Mouse (Mus musculus) erythroblast, embryonic 14.5 days (primary cell): ENCODE measurements at regions not wholly inside any gene's neighbourhood (a gene's known extent, or its start where the extent isn't known, plus 50 kb on each side); places are given as distances from the start of the nearest gene placed in this dataset.

ENCODE experiments used
- GATA1 ChIP-seq: IDR thresholded peaks from 2 replicates; pipeline ENCODE4 v1.6.1; 2012; ENCODE audit warnings: low read length, inconsistent platforms, mixed read lengths
- TAL1 ChIP-seq: IDR thresholded peaks from 3 replicates; pipeline ENCODE4 v1.6.1; 2012; ENCODE audit warnings: low read length, inconsistent platforms, mixed read lengths

DNA sequence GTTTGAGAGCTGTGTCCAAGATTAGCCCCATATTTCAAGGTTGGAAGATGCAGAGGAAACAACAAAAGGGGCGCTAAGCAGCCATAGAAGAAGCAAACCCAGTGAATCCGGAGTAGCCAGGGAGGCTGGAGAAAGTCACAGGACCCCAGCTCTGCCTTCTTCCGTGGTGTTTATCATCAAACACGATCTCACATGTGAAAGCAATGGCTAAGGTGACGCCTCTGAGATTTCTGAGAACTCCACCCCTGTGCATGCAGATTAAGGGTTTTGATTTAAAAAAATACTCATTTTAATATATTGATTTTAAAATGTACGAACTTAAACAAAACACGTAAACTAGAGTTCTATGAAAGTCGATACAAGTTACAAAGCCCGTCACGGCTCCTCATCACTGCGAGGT is 134.4 kb upstream of the Dyrk2 start:
- TF ChIP-seq GATA1 (no peak), TAL1 (no peak)
